Mouse (Mus musculus) right cerebral cortex, postnatal 10 days (tissue): ENCODE results near the gene Romo1.
A peak's percentile ranks its signal among the peaks of the same experiment; 100 is the strongest.
"Not testable (repeated sequence)": the region's sequence is repeated elsewhere in the genome, so short reads cannot be mapped to it uniquely, and the experiment has no call there.

Experiments
- DNase-seq, 2 experiments: peaks; one replicate each; pipeline ENCODE4 v3.0.0; 2021; ENCODE audit warnings: low spot score in 2 of 2

The Romo1 gene

GRCm38 (mm10) chr2:156143953-156144724, at the start of gene Romo1, which contains the start of gene Nfs1:
Romo1 (plus strand) TSS chr2:156144039.
Nfs1 (minus strand) TSS chr2:156144186.
- peak; percentile 98 for DNase-seq

GRCm38 (mm10) chr2:156110627-156111357, 33.0 kb upstream of the Romo1 start:
- peak in 1 of 2 experiments; percentile 39 for DNase-seq

- peak; percentile 94 to 95 for DNase-seq
Measured at GRCm38 (mm10) chr2:156111358-156112079, 32.3 kb upstream of the Romo1 start, which contains the start of the genes Cpne1 and Rbm12. Cpne1 (minus strand) TSS chr2:156111965. Rbm12 (minus strand) TSS chr2:156111978.

GRCm38 (mm10) chr2:156112080-156112423, 31.8 kb upstream of the Romo1 start:
- not testable (repeated sequence) for DNase-seq

- no peak for DNase-seq
Measured at GRCm38 (mm10) chr2:156119566-156119965, 24.3 kb upstream of the Romo1 start.

- DNase-seq, result no peak
Measured at GRCm38 (mm10) chr2:156123731-156124130, 20.1 kb upstream of the Romo1 start.

GRCm38 (mm10) chr2:156126992-156127391, 16.8 kb upstream of the Romo1 start, which contains the start of gene Gm28036:
Gm28036 (minus strand) TSS chr2:156127092.
- DNase-seq, result no peak

GRCm38 (mm10) chr2:156134161-156134560, 9.7 kb upstream of the Romo1 start:
- peak in 1 of 2 experiments; percentile 12 for DNase-seq

GRCm38 (mm10) chr2:156135695-156136094, 8.1 kb upstream of the Romo1 start:
- DNase-seq, result peak in 1 of 2 experiments; percentile 9

- no peak for DNase-seq
Measured at GRCm38 (mm10) chr2:156142820-156143219, 1.0 kb upstream of the Romo1 start.

- DNase-seq, result no peak
Measured at GRCm38 (mm10) chr2:156143367-156143766, 472 bp upstream of the Romo1 start.

- DNase-seq, result no peak
Measured at GRCm38 (mm10) chr2:156145486-156146130, 1.8 kb downstream of the Romo1 start.

- no peak for DNase-seq
Measured at GRCm38 (mm10) chr2:156146272-156146989, 2.6 kb downstream of the Romo1 start.

GRCm38 (mm10) chr2:156147316-156147915, 3.6 kb downstream of the Romo1 start:
- no peak for DNase-seq

- DNase-seq, result no peak
Measured at GRCm38 (mm10) chr2:156151538-156151937, 7.7 kb downstream of the Romo1 start.

GRCm38 (mm10) chr2:156165478-156165877, 21.6 kb downstream of the Romo1 start:
- DNase-seq, result no peak

- DNase-seq, result no peak
Measured at GRCm38 (mm10) chr2:156166557-156166956, 22.7 kb downstream of the Romo1 start.

GRCm38 (mm10) chr2:156177079-156177478, 33.2 kb downstream of the Romo1 start:
- no peak for DNase-seq

GRCm38 (mm10) chr2:156177651-156178050, 33.8 kb downstream of the Romo1 start:
- DNase-seq, result no peak

- peak; percentile 87 for DNase-seq
Measured at GRCm38 (mm10) chr2:156179046-156179795, 35.4 kb downstream of the Romo1 start.
